Mouse (Mus musculus) left cerebral cortex, postnatal 14 days (tissue): Measurements from ENCODE around the gene Crx. TPM values are rescaled to one million over a fixed set of nuclear protein-coding genes. Genes with fewer than 3 reads are reported as not detected.

Source experiments
- DNase-seq, 2 experiments: peaks; one replicate each; pipeline ENCODE4 v3.0.0; 2021 to 2022; ENCODE audit warnings: low spot score in 2 of 2, mixed read lengths in 1 of 2
- intact Hi-C: fragments of 180-260 bp; cut with DNase I; formaldehyde crosslinking; loops from one replicate; pipeline ENCODE4 v1.15.1; 2025
- total RNA-seq, 2 experiments: library from RNA; stranded (reverse); gene quantifications; 2 replicates each; pipeline ENCODE4 v1.2.3; 2021

The Crx gene
- total RNA-seq, 2 experiments from 2014 or later = not detected

DNA sequence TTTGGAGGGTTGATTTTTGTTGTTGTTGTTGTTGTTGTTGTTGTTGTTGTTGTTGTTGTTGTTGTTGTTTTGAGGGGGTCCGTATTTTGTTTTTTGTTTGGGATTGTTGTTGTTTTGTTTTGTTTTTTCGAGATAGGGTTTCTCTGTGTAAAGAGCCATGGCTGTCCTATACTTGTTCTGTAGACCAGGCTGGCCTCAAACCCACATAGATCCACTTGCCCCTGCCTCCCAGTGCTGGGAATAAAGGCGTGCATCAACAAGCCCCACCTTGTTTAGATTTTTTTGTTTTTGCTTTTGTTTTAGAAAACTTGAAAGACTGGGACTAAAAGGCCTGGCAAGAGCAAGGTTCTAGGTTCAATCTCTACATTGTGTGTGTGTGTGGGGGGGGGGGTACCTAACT, 2.1 kb upstream of the Crx start:
- DNase-seq = no peak
- intact Hi-C loops = no loop called here

- intact Hi-C loops = no loop called here
- DNase-seq = no peak
Observed at GRCm38 (mm10) chr7:15881388-15881787, 1.6 kb upstream of the Crx start.

- intact Hi-C loops = no loop called here
- no peak for DNase-seq
Observed at GRCm38 (mm10) chr7:15864104-15864503, 15.7 kb downstream of the Crx start.

DNA sequence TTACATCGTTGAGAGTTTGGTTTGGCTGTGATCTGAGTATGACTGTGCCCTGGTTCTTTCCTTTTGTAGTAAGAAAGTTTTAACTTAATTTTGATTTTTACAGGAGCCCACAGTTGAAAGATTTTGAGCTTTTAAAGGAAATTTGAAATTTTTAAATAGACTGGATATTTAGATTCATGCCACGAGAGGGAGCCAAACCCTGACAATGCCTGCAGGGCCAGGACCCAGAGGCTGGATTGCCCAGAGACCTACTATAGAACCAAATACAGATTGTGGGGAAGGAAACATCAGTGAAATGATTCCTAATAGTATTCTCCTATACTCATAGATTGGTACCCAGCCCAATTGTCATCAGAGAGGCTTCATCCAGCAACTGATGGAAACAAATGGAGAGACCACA, 20.1 kb downstream of the Crx start:
- DNase-seq = no peak
- intact Hi-C loops = loop anchor here (2.0 kb wide), 1 partner anchor 53 kb away; no protein-coding TSS in a partner anchor

DNA sequence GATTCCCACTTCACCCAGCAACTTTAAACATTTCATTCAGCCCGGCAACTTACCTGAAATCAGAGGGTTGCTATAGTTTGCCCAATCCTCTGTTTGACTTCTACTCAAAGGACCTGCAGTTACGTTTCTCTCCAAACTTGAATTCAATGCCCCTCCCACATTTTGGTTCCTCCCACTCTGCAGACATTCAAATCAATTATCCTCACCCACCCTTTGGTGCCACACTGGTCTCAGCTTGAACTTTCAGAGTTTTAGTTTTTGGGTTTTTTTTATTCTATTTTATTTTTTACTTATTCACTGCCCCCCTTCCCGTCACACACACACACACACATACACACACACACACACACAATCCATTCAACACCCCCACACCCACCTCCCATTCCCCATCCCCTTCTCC, 40.2 kb downstream of the Crx start, which contains the start of gene Obox6:
Gene Obox6, minus strand, starts transcription at position 101 of the 400 bp plus-strand sequence.
- no peak for DNase-seq
- intact Hi-C loops = no loop called here

Other genes with a start within 250 kb of the Crx start
- gene Obox3, start 240.1 kb downstream of the Crx start, total RNA-seq = not detected
- gene Obox5, start 129.8 kb downstream of the Crx start, total RNA-seq = not detected
- gene Obox6, start 40.3 kb downstream of the Crx start, total RNA-seq = not detected
- gene Crxos, start 2.6 kb upstream of the Crx start, total RNA-seq = not detected
- gene Selenow, start 42.4 kb upstream of the Crx start, total RNA-seq = 1,000 to 10,000 TPM; 1,549 to 1,751 TPM
- gene Nop53, start 66.1 kb upstream of the Crx start, total RNA-seq = 100 to 1,000 TPM in 1 of 2 experiments, 10 to 100 TPM in 1; 97.9 to 106 TPM
- 1 to 10 TPM; 6.8 to 8.4 TPM for gene Ehd2, start 87.6 kb upstream of the Crx start, total RNA-seq
- gene Bicra, start 168.0 kb upstream of the Crx start, total RNA-seq = 10 to 100 TPM; 14.6 to 16.9 TPM
- gene Zfp541, start 181.8 kb upstream of the Crx start, total RNA-seq = under 1 TPM; 0.40 to 0.59 TPM
- 100 to 1,000 TPM; 241 to 246 TPM for gene Napa, start 218.5 kb upstream of the Crx start, total RNA-seq
- gene Kptn, start 239.9 kb upstream of the Crx start, total RNA-seq = 10 to 100 TPM; 41.7 to 47.5 TPM
- 100 to 1,000 TPM; 343 to 360 TPM for gene Slc8a2, start 249.9 kb upstream of the Crx start, total RNA-seq